26 mouse cellular contexts compared by ENCODE assay signal in the genomic region with DNA sequence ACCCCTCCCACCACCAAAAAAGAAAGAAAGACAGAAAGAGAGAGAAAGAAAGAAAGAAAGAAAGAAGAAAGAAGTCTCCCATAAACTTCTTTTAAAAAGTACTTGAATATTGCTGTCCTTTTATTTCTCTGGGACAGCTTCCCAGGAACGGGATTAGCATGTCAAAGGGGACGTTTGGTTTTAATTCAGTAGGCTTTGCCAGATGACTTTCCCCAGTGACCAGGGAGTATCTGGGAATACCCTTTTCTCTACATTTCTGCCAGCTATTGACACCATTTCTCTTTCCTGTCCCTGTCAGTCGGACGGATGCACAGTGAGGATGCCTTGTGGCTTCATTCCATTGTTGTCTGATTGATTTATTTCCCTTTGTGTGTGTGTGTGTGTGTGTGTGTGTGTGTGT. TPM values are rescaled to one million over a fixed set of nuclear protein-coding genes. Genes with fewer than 3 reads are reported as not detected.
A peak's percentile ranks its signal among the peaks of the same experiment; 100 is the strongest.
DNase-seq lines count a peak whose midpoint lies in the region; ATAC-seq and TF ChIP-seq lines count a peak whose summit lies in the region.
"Had no signal": no experiment of that assay in that cellular context is flagged by ENCODE, and none has a peak within 500 bp of the region (broad histone marks: within the 10 kb centered on the region; RNA-seq: fewer than 3 reads in every experiment).

No protein-coding gene starts in this region.

- H3K4me3 ChIP-seq in kidney, adult 2 months (ENCODE audit: insufficient read depth, low read depth, low read length), result no peak overlapping the region
- H3K4me3 ChIP-seq in midbrain, embryonic 14.5 days (replicated peaks; ENCODE audit: low read depth, low read length), result no peak overlapping the region
- H3K4me3 ChIP-seq in midbrain, embryonic 13.5 days (replicated peaks), result no peak overlapping the region
- no peak overlapping the region for H3K4me3 ChIP-seq in stomach, embryonic 15.5 days (replicated peaks)
- no peak overlapping the region for H3K4me3 ChIP-seq in heart, adult 2 months
- H3K4me3 ChIP-seq: forebrain, embryonic 13.5 days; heart, embryonic 10.5 days; limb, embryonic 13.5 days; midbrain, embryonic 12.5 days; myocyte had no signal

- peak overlapping the region; percentile 82 for H3K27ac ChIP-seq in kidney, adult 2 months (ENCODE audit: insufficient read depth, low read depth, low read length)
- H3K27ac ChIP-seq in midbrain, embryonic 14.5 days (replicated peaks; ENCODE audit: low read depth, low read length), result no peak overlapping the region
- no peak overlapping the region for H3K27ac ChIP-seq in midbrain, embryonic 13.5 days
- H3K27ac ChIP-seq in stomach, embryonic 15.5 days, result peak overlapping the region; percentile 61
- no peak overlapping the region for H3K27ac ChIP-seq in heart, adult 2 months
- H3K27ac ChIP-seq: forebrain, embryonic 13.5 days; gastrocnemius, adult 2 months; heart, embryonic 10.5 days; limb, embryonic 13.5 days; liver, embryonic 14.5 days; midbrain, embryonic 12.5 days had no signal

- H3K4me2 ChIP-seq in midbrain, embryonic 14.5 days (ENCODE audit: low read length), result no peak overlapping the region
- no peak overlapping the region for H3K4me2 ChIP-seq in midbrain, embryonic 13.5 days (replicated peaks)
- H3K4me2 ChIP-seq in stomach, embryonic 15.5 days, result no peak overlapping the region
- H3K4me2 ChIP-seq: forebrain, embryonic 13.5 days; limb, embryonic 13.5 days; lung, embryonic 14.5 days; midbrain, embryonic 12.5 days had no signal

- no peak for TF ChIP-seq POLR2A in kidney, adult 2 months (IDR thresholded peaks at IDR 0.05; ENCODE audit: low read depth, low read length)
- no peak for TF ChIP-seq POLR2A in heart, adult 2 months (IDR thresholded peaks at IDR 0.05; ENCODE audit: insufficient read depth, low read depth, low read length)

- H3K9me3 ChIP-seq in midbrain, embryonic 14.5 days (ENCODE audit: control insufficient read depth, low read length), result no peaks in the 10 kb centered on the region
- no peaks in the 10 kb centered on the region for H3K9me3 ChIP-seq in midbrain, embryonic 13.5 days
- no peaks in the 10 kb centered on the region for H3K9me3 ChIP-seq in stomach, embryonic 15.5 days
- H3K9me3 ChIP-seq: forebrain, embryonic 13.5 days; heart, embryonic 10.5 days; limb, embryonic 13.5 days; midbrain, embryonic 12.5 days had no signal

- H3K9ac ChIP-seq in midbrain, embryonic 14.5 days (replicated peaks; ENCODE audit: low read length), result no peak overlapping the region
- H3K9ac ChIP-seq in midbrain, embryonic 13.5 days (replicated peaks), result no peak overlapping the region
- H3K9ac ChIP-seq in stomach, embryonic 15.5 days, result no peak overlapping the region
- no peak overlapping the region for H3K9ac ChIP-seq in heart, adult 2 months (ENCODE audit: low read depth, low read length)
- H3K9ac ChIP-seq: forebrain, embryonic 13.5 days; limb, embryonic 13.5 days; liver, embryonic 14.5 days; lung, embryonic 14.5 days; midbrain, embryonic 12.5 days had no signal

- WGBS in kidney, adult 2 months, result 48% methylated on average over 4 of the region's 4 CpGs
- 16% methylated on average over 4 of the region's 4 CpGs for WGBS in midbrain, embryonic 14.5 days
- 34% methylated on average over 4 of the region's 4 CpGs for WGBS in midbrain, embryonic 13.5 days
- WGBS in stomach, embryonic 15.5 days, result 44% methylated on average over 4 of the region's 4 CpGs
- WGBS in heart, adult 2 months, result 39% methylated on average over 4 of the region's 4 CpGs

- H3K36me3 ChIP-seq in kidney, adult 2 months (ENCODE audit: control insufficient read depth, insufficient read depth, low read length), result no peaks in the 10 kb centered on the region
- no peaks in the 10 kb centered on the region for H3K36me3 ChIP-seq in midbrain, embryonic 14.5 days (ENCODE audit: control insufficient read depth, insufficient read depth, low read length)
- H3K36me3 ChIP-seq in midbrain, embryonic 13.5 days, result no peaks in the 10 kb centered on the region
- H3K36me3 ChIP-seq in stomach, embryonic 15.5 days, result no peaks in the 10 kb centered on the region
- H3K36me3 ChIP-seq in heart, adult 2 months (ENCODE audit: control insufficient read depth, insufficient read depth, low read length), result no peaks in the 10 kb centered on the region
- H3K36me3 ChIP-seq: heart, embryonic 10.5 days; limb, embryonic 13.5 days; midbrain, embryonic 12.5 days had no signal

- no peaks in the 10 kb centered on the region for H3K27me3 ChIP-seq in kidney, adult 2 months (replicated peaks; ENCODE audit: control insufficient read depth, insufficient read depth, low read length)
- no peaks in the 10 kb centered on the region for H3K27me3 ChIP-seq in midbrain, embryonic 14.5 days (ENCODE audit: control insufficient read depth, insufficient read depth, low read length)
- H3K27me3 ChIP-seq in midbrain, embryonic 13.5 days, result no peaks in the 10 kb centered on the region
- H3K27me3 ChIP-seq in stomach, embryonic 15.5 days (replicated peaks), result no peaks in the 10 kb centered on the region
- no peaks in the 10 kb centered on the region for H3K27me3 ChIP-seq in heart, adult 2 months (ENCODE audit: control insufficient read depth, insufficient read depth, low read length)
- H3K27me3 ChIP-seq: forebrain, embryonic 13.5 days; limb, embryonic 13.5 days; midbrain, embryonic 12.5 days had no signal

- DNase-seq in adrenal gland, postnatal 14 days, result peak; percentile 24
- no peak for DNase-seq in adrenal gland, adult (ENCODE audit: inconsistent age in 2 of 2, low spot score in 1 of 2)
- DNase-seq in kidney, adult 2 months, result peak; percentile 47
- DNase-seq in kidney, adult 18-20 months, result no peak
- DNase-seq in midbrain, embryonic 14.5 days, result peak; percentile 41
- no peak for DNase-seq in heart, adult 2 months
- DNase-seq: adrenal gland, adult 2 months; cerebellum, adult 9-10 months; gastrocnemius, adult 2 months; lung, embryonic 14.5 days; right cerebral cortex, postnatal 4 days; thymus, postnatal 14 days had no signal

- ATAC-seq in midbrain, embryonic 14.5 days (ENCODE audit: low FRiP score, low TSS enrichment), result no peak
- ATAC-seq in midbrain, embryonic 13.5 days, result no peak
- ATAC-seq in stomach, embryonic 15.5 days (ENCODE audit: insufficient read depth, low FRiP score, low read depth), result no peak
- ATAC-seq: forebrain, embryonic 13.5 days had no signal

- TF ChIP-seq CTCF in kidney, adult 2 months (conservative IDR thresholded peaks at IDR 0.05; ENCODE audit: insufficient read depth, insufficient read length, low read depth, low read length), result no peak
- no peak for TF ChIP-seq CTCF in heart, adult 2 months (IDR thresholded peaks at IDR 0.05)

- H3K79me2 ChIP-seq in heart, adult 2 months (replicated peaks; ENCODE audit: control insufficient read depth, insufficient read depth, low read length), result no peaks in the 10 kb centered on the region

- intact Hi-C loops in heart, adult 2 months (cut with DNase I), result no loop called here

- no peaks in the 10 kb centered on the region for H3K4me1 ChIP-seq in kidney, adult 2 months (ENCODE audit: control insufficient read depth, insufficient read depth, low read length)
- H3K4me1 ChIP-seq in midbrain, embryonic 14.5 days (ENCODE audit: control insufficient read depth, insufficient read depth, low read length), result peaks cover 3% of the 10 kb centered on the region; the same call in 1 of the 2 replicates
- H3K4me1 ChIP-seq in midbrain, embryonic 13.5 days (replicated peaks), result no peaks in the 10 kb centered on the region; the same call in 1 of the 2 replicates
- 0 out of 2 replicates have a peak, but pooled peaks cover 8% of the 10 kb centered on the region for H3K4me1 ChIP-seq in stomach, embryonic 15.5 days
- no peaks in the 10 kb centered on the region for H3K4me1 ChIP-seq in heart, adult 2 months (ENCODE audit: control insufficient read depth, insufficient read depth, low read length)
- H3K4me1 ChIP-seq: forebrain, embryonic 13.5 days had no signal

- no peak for TF ChIP-seq EP300 in heart, adult 2 months (IDR thresholded peaks at IDR 0.05; ENCODE audit: insufficient read depth, low read depth, low read length)

RNA-seq across cellular contexts. Expression of a gene that starts 21.5 kb away (rescaled TPM):
- 0.45 and 0.78 TPM in 2 replicates for total RNA-seq in adrenal gland, postnatal 14 days (2021)
- polyA plus RNA-seq in kidney, adult 2 months (2012; rRNA removed), result 1.9 and 2.6 TPM in 2 replicates
- polyA plus RNA-seq in midbrain, embryonic 14.5 days (2014; fragmentation: Nextera tagmentation; extraction: Ambion mirVana), result 0.11 TPM in 1 of 2 replicates, not detected in the other
- not detected in 2 replicates for polyA plus RNA-seq in midbrain, embryonic 13.5 days (2015; fragmentation: Nextera tagmentation; extraction: Ambion mirVana)
- polyA plus RNA-seq in stomach, embryonic 15.5 days (2015; fragmentation: Nextera tagmentation; extraction: Ambion mirVana), result 1.9 and 4.4 TPM in 2 replicates
- total RNA-seq in heart, adult 2 months (2021), result under 1 TPM in 1 of 2 experiments, not detected in 1; 0.29 TPM
- 0.38 and 1.8 TPM in 2 replicates for polyA plus RNA-seq in heart, adult 2 months (2012; rRNA removed)
- total RNA-seq: ES-E14; gastrocnemius, adult 2 months; left cerebral cortex, adult 18-20 months; left cerebral cortex, postnatal 25 days had no signal
- polyA plus RNA-seq: forebrain, embryonic 13.5 days; heart, embryonic 10.5 days; heart, embryonic 16.5 days; hindbrain, embryonic 11.5 days; lung, embryonic 14.5 days; midbrain, embryonic 12.5 days; myocyte; neural tube, embryonic 14.5 days had no signal

RNA-seq across cellular contexts. Expression of a gene that starts 36.0 kb away (rescaled TPM):
- 2.5 and 3.2 TPM in 2 replicates for total RNA-seq in adrenal gland, postnatal 14 days (2021)
- 11.1 and 13.0 TPM in 2 replicates for polyA plus RNA-seq in kidney, adult 2 months (2012; rRNA removed)
- polyA plus RNA-seq in midbrain, embryonic 14.5 days (2014; fragmentation: Nextera tagmentation; extraction: Ambion mirVana), result 0.08 and 0.41 TPM in 2 replicates
- polyA plus RNA-seq in midbrain, embryonic 13.5 days (2015; fragmentation: Nextera tagmentation; extraction: Ambion mirVana), result 0.08 and 0.30 TPM in 2 replicates
- polyA plus RNA-seq in stomach, embryonic 15.5 days (2015; fragmentation: Nextera tagmentation; extraction: Ambion mirVana), result 3.8 and 4.6 TPM in 2 replicates
- total RNA-seq in heart, adult 2 months (2021), result under 1 TPM; 0.55 to 0.57 TPM
- polyA plus RNA-seq in heart, adult 2 months (2012; rRNA removed), result 2.0 and 3.0 TPM in 2 replicates
- total RNA-seq: ES-E14 had no signal
- polyA plus RNA-seq: heart, embryonic 10.5 days; myocyte had no signal

Comparison
In these comparisons a context has a peak if more than half of its experiments do, and no peak if none do; other contexts are left out.
1. DNase-seq: peak in adrenal gland, postnatal 14 days (single experiment), kidney, adult 2 months (single experiment) and midbrain, embryonic 14.5 days (single experiment); none in adrenal gland, adult (0 of 2), kidney, adult 18-20 months (single experiment) and heart, adult 2 months (0 of 2).
2. H3K27ac ChIP-seq: peak in kidney, adult 2 months (single experiment) and stomach, embryonic 15.5 days (single experiment); none in midbrain, embryonic 14.5 days (single experiment), midbrain, embryonic 13.5 days (single experiment) and heart, adult 2 months (single experiment).